Mouse (Mus musculus): ENCODE measurements around the gene Sned1.

Sned1 gene

DNA sequence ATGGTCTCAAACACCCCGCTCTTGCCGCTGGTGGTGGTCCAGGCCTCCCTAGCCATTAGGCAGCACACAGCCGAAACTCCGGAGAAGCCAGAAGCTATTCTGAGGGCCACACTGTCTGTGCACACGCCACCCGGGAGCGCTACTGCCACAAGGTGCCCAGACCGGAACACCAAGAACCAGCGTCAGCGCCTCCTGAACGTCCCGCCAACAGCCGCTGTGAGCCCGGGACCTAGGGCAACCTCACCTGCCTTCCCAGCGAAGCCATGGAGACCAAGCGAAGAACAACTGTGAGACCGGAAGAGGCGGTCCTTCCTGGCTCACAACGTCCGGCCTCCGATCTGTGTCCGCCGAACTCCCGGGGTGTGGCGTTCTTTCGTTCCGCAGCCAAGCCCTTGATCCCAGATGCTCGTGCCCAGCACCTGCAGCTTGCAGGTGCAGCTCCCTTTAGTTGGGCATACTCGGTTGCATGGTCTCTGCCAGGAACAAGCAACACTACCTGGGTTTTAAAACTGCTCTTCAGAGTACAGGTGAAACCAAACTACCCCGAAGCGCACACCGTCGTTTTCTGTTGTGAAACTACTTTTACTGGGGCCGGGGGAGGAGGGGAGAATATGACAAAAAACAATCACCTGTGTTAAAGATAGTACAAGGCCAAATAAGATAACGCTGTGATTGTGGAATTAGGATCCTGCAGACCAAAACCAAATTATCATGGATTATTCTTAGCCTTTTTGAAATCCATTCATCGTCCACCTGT, 70.1 kb downstream of the Sned1 start, which contains the start of gene Mterf4:
Gene Mterf4, minus strand, starts transcription at position 335 of the 757 bp plus-strand sequence.
- DNase-seq (ENCODE audit: low spot score in 2 of 2): peak; percentile 72 to 73

DNA sequence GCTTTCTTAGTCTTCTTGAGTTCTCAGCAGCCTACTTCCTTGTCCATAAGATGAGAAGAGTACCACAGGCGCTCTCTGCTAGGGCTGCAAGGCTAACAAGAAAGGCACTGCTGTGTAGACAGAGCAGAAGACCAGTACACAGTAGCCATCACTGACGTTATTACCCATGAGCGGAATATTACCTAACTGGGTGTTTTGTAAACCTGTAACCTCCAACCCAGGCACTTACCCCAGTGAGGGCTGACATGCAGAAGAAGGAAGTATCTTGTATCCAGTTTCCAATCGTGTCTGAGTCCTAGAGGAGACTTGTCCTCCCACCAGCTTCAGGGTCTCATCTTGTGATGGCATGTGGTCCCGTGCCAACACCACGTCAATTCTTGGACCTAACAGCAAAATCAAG, 88.3 kb downstream of the Sned1 start:
- DNase-seq (ENCODE audit: low spot score in 2 of 2): no peak

DNA sequence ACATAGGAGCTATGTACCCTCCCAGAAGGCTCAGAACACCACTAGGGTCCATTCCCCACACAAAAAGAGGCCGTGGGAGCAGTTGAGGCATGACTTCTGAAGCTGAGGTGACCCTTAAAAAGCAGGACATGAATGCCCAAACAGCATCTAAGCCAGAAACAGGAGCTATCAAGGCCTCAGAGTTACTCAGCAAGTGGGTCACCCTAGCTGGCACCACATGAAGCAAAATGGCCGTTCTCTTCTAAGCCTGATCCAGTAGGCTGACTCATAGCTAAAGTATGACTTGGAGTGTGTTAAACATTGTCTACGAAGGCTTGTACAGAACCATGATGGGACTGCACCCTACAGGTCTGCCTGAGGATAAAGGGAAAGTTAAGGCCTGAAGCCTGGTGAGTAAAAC, 90.8 kb downstream of the Sned1 start:
- DNase-seq (ENCODE audit: low spot score in 2 of 2): no peak

DNA sequence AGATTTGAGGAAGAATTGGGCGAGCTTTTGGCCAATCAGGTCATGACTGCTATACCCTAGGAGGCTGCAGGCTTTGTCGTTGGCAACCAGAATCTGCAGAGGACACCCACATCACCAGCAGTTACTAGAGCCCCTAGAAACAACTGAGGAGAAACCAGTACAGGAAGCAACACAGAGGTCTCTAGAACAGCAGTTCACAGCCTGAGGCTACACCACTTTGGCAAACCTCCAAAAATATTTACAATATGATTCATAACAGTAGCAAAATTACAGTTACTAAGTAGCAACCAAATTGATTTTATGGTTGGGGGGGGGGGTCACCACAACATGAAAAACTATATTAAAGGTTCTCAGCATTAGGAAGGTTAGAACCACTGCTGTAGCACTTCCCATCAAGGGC, 99.0 kb downstream of the Sned1 start:
- DNase-seq (ENCODE audit: low spot score in 2 of 2): no peak

GRCm38 (mm10) chr1:93342648-93343503, 107.2 kb downstream of the Sned1 start, which contains the start of the genes Ppp1r7 and Pask:
TSS of gene Ppp1r7 (plus strand) at chr1:93342854.
TSS of gene Pask (minus strand) at chr1:93343482.
- peak; percentile 93 to 95 for DNase-seq (ENCODE audit: low spot score in 2 of 2)

GRCm38 (mm10) chr1:93343504-93344047, 107.9 kb downstream of the Sned1 start:
- DNase-seq (ENCODE audit: low spot score in 2 of 2): peak; percentile 94

- peak in 1 of 2 experiments; percentile 12 for DNase-seq (ENCODE audit: low spot score in 2 of 2)
These were observed 111.5 kb downstream of the Sned1 start for GRCm38 (mm10) chr1:93347176-93347575.

GRCm38 (mm10) chr1:93349701-93350100, 114.1 kb downstream of the Sned1 start:
- no peak for DNase-seq (ENCODE audit: low spot score in 2 of 2)

All from right cerebral cortex, postnatal 36 days (tissue).